Mouse (Mus musculus) retina, postnatal 7 days (tissue): ENCODE measurements around the gene Nf1.
"Not testable (repeated sequence)": the region's sequence is repeated elsewhere in the genome, so short reads cannot be mapped to it uniquely, and the experiment has no call there.

Experiments
- DNase-seq: peaks from one replicate; pipeline ENCODE4 v3.0.0-alpha.2; 2012; ENCODE audit warnings: low read depth, low spot score

Nf1 gene

GRCm38 (mm10) chr11:79339234-79339807 is at the start of gene Nf1:
Gene Nf1 (plus strand): TSS chr11:79339693.
- DNase-seq: peak; percentile 95

GRCm38 (mm10) chr11:79290473-79290872 is 49.0 kb upstream of the Nf1 start:
- peak; percentile 37 for DNase-seq

- DNase-seq: no peak
Measured at GRCm38 (mm10) chr11:79291651-79292050, 47.8 kb upstream of the Nf1 start.

- DNase-seq: no peak
Measured at GRCm38 (mm10) chr11:79292130-79292529, 47.4 kb upstream of the Nf1 start.

- DNase-seq: no peak
Measured at GRCm38 (mm10) chr11:79293025-79293424, 46.5 kb upstream of the Nf1 start.

- no peak for DNase-seq
Measured at GRCm38 (mm10) chr11:79293971-79294370, 45.5 kb upstream of the Nf1 start.

- DNase-seq: peak; percentile 48
Measured at GRCm38 (mm10) chr11:79296167-79296566, 43.3 kb upstream of the Nf1 start.

- DNase-seq: no peak
Measured at GRCm38 (mm10) chr11:79296856-79297491, 42.5 kb upstream of the Nf1 start, which contains the start of gene Gm9964. Gene Gm9964 (minus strand): TSS chr11:79296906.

- DNase-seq: no peak
Measured at GRCm38 (mm10) chr11:79299719-79300431, 39.6 kb upstream of the Nf1 start.

- no peak for DNase-seq
Measured at GRCm38 (mm10) chr11:79303109-79303508, 36.4 kb upstream of the Nf1 start.

GRCm38 (mm10) chr11:79304245-79304644 is 35.2 kb upstream of the Nf1 start:
- not testable (repeated sequence) for DNase-seq

GRCm38 (mm10) chr11:79305697-79306340 is 33.7 kb upstream of the Nf1 start:
- DNase-seq: no peak

- no peak for DNase-seq
Measured at GRCm38 (mm10) chr11:79306510-79306909, 33.0 kb upstream of the Nf1 start.

GRCm38 (mm10) chr11:79306996-79307395 is 32.5 kb upstream of the Nf1 start:
- no peak for DNase-seq

- no peak for DNase-seq
Measured at GRCm38 (mm10) chr11:79307560-79308200, 31.8 kb upstream of the Nf1 start.

GRCm38 (mm10) chr11:79310467-79310866 is 29.0 kb upstream of the Nf1 start:
- DNase-seq: no peak

- no peak for DNase-seq
Measured at GRCm38 (mm10) chr11:79316807-79317345, 22.6 kb upstream of the Nf1 start.

GRCm38 (mm10) chr11:79319807-79320206 is 19.7 kb upstream of the Nf1 start:
- DNase-seq: no peak

- DNase-seq: no peak
Measured at GRCm38 (mm10) chr11:79323985-79324685, 15.4 kb upstream of the Nf1 start.

- DNase-seq: no peak
Measured at GRCm38 (mm10) chr11:79325663-79326062, 13.8 kb upstream of the Nf1 start.

- no peak for DNase-seq
Measured at GRCm38 (mm10) chr11:79327106-79327505, 12.4 kb upstream of the Nf1 start.
